Mouse (Mus musculus): ENCODE results near the gene Pfkfb2.

DNA sequence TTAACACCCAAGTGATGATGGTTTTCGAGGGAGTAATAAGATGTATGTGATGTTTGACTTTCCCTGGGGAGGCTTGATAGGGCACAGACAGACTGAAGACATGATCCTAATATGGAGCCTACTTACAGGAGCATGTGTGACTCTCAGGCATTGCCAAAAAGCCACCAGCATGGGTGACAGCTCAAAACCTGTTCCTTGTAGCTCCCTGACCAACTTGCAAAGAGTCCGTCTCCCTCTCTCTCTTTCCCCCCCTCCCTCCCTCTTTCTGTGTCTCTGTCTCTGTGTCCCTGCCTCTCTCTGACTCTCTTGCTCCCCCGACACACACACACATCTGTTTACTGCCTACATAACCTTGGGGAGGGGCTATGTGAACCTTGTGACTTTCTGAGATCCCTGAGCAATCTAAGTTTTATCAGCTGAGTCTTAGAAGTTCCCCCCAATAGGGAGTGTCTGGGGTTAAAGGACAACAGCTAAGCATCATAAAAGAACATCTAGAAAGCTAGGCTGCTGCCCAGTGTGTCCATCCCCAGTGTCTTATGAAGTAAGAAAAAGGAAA lies 9.6 kb upstream of the Pfkfb2 start:
- TF ChIP-seq CTCF (IDR thresholded peaks at IDR 0.05; ENCODE audit: low read depth, low read length), result no peak
- TF ChIP-seq POLR2A (IDR thresholded peaks at IDR 0.05; ENCODE audit: borderline replicate concordance, low read depth, low read length), result no peak

Measured in bone marrow macrophage, adult 2 months (primary cell).